Mouse (Mus musculus): ENCODE results near the gene Baz2a. TPM values are rescaled to one million over a fixed set of nuclear protein-coding genes. Genes with fewer than 3 reads are reported as not detected.

Baz2a gene
- 9.4 TPM for polyA plus RNA-seq (2015; fragmentation: Illumina TruSeq; extraction: RNeasy Lipid Tissue Mini Kit (QIAGEN cat#74804); ENCODE audit: insufficient read depth, low read depth, low replicate concordance)

DNA sequence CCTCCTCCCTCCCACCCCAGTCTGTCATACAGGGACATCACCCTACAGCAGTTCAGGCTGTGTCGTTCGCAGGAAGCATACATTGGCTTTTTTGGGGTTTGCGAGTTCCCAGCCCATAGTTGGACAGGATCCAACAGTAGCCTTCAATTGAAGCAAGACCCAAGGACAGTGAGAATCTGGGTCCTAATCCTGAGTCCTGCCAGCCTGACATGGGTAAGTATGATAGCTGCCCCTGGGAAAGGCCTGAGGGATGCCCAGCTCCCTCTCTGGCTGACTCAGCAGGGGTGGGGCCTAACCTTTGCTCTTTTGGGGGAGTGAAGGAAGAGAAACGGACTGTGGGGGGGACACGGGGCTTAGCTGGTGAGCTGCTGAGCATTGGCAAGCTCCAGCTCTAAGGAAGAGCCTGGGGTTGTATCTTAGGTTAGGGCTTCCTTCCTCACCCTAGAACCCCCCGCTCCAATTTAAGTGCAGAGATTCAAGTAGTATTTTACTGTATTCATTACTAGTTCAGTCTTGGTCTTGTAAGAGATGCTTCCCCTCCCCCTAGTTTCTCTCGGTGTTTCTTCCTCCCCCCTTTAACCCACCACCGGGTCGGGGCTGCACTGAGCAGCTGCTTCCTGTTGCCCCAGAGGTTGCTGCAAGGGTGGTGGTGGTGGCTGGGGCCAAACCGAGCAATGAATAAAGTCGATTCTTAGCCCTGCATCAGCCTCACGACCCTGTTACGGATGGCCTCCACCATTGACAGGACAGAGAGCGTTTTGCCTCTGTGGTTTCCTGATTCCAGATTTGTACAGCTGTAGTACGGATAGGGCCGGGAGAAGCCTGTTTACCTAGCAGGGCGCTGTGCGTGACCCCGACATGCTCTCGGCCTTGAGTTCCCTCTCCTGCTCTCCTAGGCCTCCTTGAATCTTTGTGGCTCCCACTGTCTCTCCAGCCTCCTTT lies at the start of gene Baz2a:
Gene Baz2a, plus strand, starts transcription at position 14 of the 942 bp plus-strand sequence.

DNA sequence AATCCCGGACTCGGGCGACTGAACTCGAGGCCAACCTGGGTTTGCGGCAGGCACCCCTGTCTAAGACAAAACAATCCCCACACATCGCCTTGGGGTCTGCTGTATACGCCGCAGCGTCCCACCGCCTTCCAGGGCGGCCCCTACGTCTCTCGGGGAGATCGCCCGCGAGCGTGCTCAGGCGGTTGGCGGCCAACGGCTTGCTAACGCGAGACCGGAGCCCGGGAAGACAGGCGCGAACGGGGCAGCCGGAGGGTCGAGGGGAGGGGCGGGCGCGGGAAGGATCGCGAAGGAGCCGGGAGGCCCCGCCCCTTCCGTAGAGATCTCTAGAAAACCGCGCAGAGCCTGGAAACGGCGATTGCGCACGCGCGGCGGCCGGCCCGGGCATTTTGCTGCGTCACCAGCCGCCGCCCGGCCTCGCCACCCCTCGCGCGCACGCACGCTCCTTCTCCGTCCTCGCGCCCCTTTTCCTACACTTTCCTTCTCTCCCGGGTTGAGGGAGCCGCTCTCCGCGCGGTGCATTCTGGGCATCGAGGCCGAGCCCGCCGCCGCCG lies 32.7 kb upstream of the Baz2a start, which contains the start of gene Ptges3:
Gene Ptges3, plus strand, starts transcription at position 354 of the 551 bp plus-strand sequence.

DNA sequence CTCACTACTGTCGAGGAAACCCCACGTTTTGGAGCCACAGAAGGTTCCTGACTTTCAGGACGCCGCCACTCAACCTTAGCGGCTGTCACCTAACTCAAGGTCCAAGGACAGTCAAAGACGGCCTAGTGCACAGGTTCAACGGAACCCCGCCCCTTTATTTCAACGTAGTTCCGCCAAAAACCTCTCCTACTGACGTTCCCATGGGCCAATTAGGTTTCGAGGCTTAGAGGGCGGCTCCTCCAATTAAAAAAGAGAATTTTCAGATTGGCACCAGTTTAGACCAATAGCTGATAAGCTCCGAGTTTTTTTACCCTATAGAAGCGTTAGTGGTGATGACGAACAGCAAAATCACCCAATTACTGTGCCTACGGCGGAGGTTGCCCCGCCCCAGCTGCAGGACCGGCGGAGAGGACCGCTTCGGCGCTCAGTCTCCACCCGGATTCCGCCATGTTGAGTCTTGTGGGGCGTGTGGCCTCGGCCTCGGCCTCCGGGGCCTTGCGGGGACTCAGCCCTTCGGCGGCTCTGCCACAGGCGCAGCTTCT lies 8.4 kb upstream of the Baz2a start, which contains the start of gene Atp5b:
Gene Atp5b, plus strand, starts transcription at position 394 of the 542 bp plus-strand sequence.

Other genes starting within 250 kb of the Baz2a start
- not detected for gene Rdh19, start 241.6 kb upstream of the Baz2a start, polyA plus RNA-seq (2015; fragmentation: Illumina TruSeq; extraction: RNeasy Lipid Tissue Mini Kit (QIAGEN cat#74804); ENCODE audit: insufficient read depth, low read depth, low replicate concordance)
- gene Rdh16f2, start 225.1 kb upstream of the Baz2a start, polyA plus RNA-seq (2015; fragmentation: Illumina TruSeq; extraction: RNeasy Lipid Tissue Mini Kit (QIAGEN cat#74804); ENCODE audit: insufficient read depth, low read depth, low replicate concordance) = not detected
- not detected for gene Rdh7, start 202.8 kb upstream of the Baz2a start, polyA plus RNA-seq (2015; fragmentation: Illumina TruSeq; extraction: RNeasy Lipid Tissue Mini Kit (QIAGEN cat#74804); ENCODE audit: insufficient read depth, low read depth, low replicate concordance)
- 5.4 TPM for gene Sdr9c7, start 193.1 kb upstream of the Baz2a start, polyA plus RNA-seq (2015; fragmentation: Illumina TruSeq; extraction: RNeasy Lipid Tissue Mini Kit (QIAGEN cat#74804); ENCODE audit: insufficient read depth, low read depth, low replicate concordance)
- not detected for gene Hsd17b6, start 84.0 kb upstream of the Baz2a start, polyA plus RNA-seq (2015; fragmentation: Illumina TruSeq; extraction: RNeasy Lipid Tissue Mini Kit (QIAGEN cat#74804); ENCODE audit: insufficient read depth, low read depth, low replicate concordance)
- 3.3 TPM for gene Prim1, start 76.4 kb upstream of the Baz2a start, polyA plus RNA-seq (2015; fragmentation: Illumina TruSeq; extraction: RNeasy Lipid Tissue Mini Kit (QIAGEN cat#74804); ENCODE audit: insufficient read depth, low read depth, low replicate concordance)
- 222 TPM for gene Naca, start 56.0 kb upstream of the Baz2a start, polyA plus RNA-seq (2015; fragmentation: Illumina TruSeq; extraction: RNeasy Lipid Tissue Mini Kit (QIAGEN cat#74804); ENCODE audit: insufficient read depth, low read depth, low replicate concordance)
- gene Ptges3, start 32.6 kb upstream of the Baz2a start, polyA plus RNA-seq (2015; fragmentation: Illumina TruSeq; extraction: RNeasy Lipid Tissue Mini Kit (QIAGEN cat#74804); ENCODE audit: insufficient read depth, low read depth, low replicate concordance) = 30.4 TPM
- 359 TPM for gene Atp5b, start 8.3 kb upstream of the Baz2a start, polyA plus RNA-seq (2015; fragmentation: Illumina TruSeq; extraction: RNeasy Lipid Tissue Mini Kit (QIAGEN cat#74804); ENCODE audit: insufficient read depth, low read depth, low replicate concordance)
- 11.2 TPM for gene Rbms2, start 88.7 kb downstream of the Baz2a start, polyA plus RNA-seq (2015; fragmentation: Illumina TruSeq; extraction: RNeasy Lipid Tissue Mini Kit (QIAGEN cat#74804); ENCODE audit: insufficient read depth, low read depth, low replicate concordance)
- 37.5 TPM for gene Gls2, start 102.9 kb downstream of the Baz2a start, polyA plus RNA-seq (2015; fragmentation: Illumina TruSeq; extraction: RNeasy Lipid Tissue Mini Kit (QIAGEN cat#74804); ENCODE audit: insufficient read depth, low read depth, low replicate concordance)
- gene Spryd4, start 120.2 kb downstream of the Baz2a start, polyA plus RNA-seq (2015; fragmentation: Illumina TruSeq; extraction: RNeasy Lipid Tissue Mini Kit (QIAGEN cat#74804); ENCODE audit: insufficient read depth, low read depth, low replicate concordance) = 6.0 TPM
- not detected for gene Mip, start 134.3 kb downstream of the Baz2a start, polyA plus RNA-seq (2015; fragmentation: Illumina TruSeq; extraction: RNeasy Lipid Tissue Mini Kit (QIAGEN cat#74804); ENCODE audit: insufficient read depth, low read depth, low replicate concordance)
- gene Timeless, start 140.5 kb downstream of the Baz2a start, polyA plus RNA-seq (2015; fragmentation: Illumina TruSeq; extraction: RNeasy Lipid Tissue Mini Kit (QIAGEN cat#74804); ENCODE audit: insufficient read depth, low read depth, low replicate concordance) = 5.8 TPM
- not detected for gene Apon, start 162.5 kb downstream of the Baz2a start, polyA plus RNA-seq (2015; fragmentation: Illumina TruSeq; extraction: RNeasy Lipid Tissue Mini Kit (QIAGEN cat#74804); ENCODE audit: insufficient read depth, low read depth, low replicate concordance)
- not detected for gene Apof, start 177.1 kb downstream of the Baz2a start, polyA plus RNA-seq (2015; fragmentation: Illumina TruSeq; extraction: RNeasy Lipid Tissue Mini Kit (QIAGEN cat#74804); ENCODE audit: insufficient read depth, low read depth, low replicate concordance)
- gene Stat2, start 179.0 kb downstream of the Baz2a start, polyA plus RNA-seq (2015; fragmentation: Illumina TruSeq; extraction: RNeasy Lipid Tissue Mini Kit (QIAGEN cat#74804); ENCODE audit: insufficient read depth, low read depth, low replicate concordance) = 12.1 TPM
- gene Il23a, start 207.2 kb downstream of the Baz2a start, polyA plus RNA-seq (2015; fragmentation: Illumina TruSeq; extraction: RNeasy Lipid Tissue Mini Kit (QIAGEN cat#74804); ENCODE audit: insufficient read depth, low read depth, low replicate concordance) = not detected
- gene Pan2, start 211.8 kb downstream of the Baz2a start, polyA plus RNA-seq (2015; fragmentation: Illumina TruSeq; extraction: RNeasy Lipid Tissue Mini Kit (QIAGEN cat#74804); ENCODE audit: insufficient read depth, low read depth, low replicate concordance) = 14.3 TPM
- gene Cnpy2, start 230.9 kb downstream of the Baz2a start, polyA plus RNA-seq (2015; fragmentation: Illumina TruSeq; extraction: RNeasy Lipid Tissue Mini Kit (QIAGEN cat#74804); ENCODE audit: insufficient read depth, low read depth, low replicate concordance) = 55.2 TPM
- 18.2 TPM for gene Cs, start 246.2 kb downstream of the Baz2a start, polyA plus RNA-seq (2015; fragmentation: Illumina TruSeq; extraction: RNeasy Lipid Tissue Mini Kit (QIAGEN cat#74804); ENCODE audit: insufficient read depth, low read depth, low replicate concordance)

All from pancreas, adult 10 weeks (tissue).